Mouse (Mus musculus): ENCODE measurements around the gene Gm21970.

Gene Gm21970

DNA sequence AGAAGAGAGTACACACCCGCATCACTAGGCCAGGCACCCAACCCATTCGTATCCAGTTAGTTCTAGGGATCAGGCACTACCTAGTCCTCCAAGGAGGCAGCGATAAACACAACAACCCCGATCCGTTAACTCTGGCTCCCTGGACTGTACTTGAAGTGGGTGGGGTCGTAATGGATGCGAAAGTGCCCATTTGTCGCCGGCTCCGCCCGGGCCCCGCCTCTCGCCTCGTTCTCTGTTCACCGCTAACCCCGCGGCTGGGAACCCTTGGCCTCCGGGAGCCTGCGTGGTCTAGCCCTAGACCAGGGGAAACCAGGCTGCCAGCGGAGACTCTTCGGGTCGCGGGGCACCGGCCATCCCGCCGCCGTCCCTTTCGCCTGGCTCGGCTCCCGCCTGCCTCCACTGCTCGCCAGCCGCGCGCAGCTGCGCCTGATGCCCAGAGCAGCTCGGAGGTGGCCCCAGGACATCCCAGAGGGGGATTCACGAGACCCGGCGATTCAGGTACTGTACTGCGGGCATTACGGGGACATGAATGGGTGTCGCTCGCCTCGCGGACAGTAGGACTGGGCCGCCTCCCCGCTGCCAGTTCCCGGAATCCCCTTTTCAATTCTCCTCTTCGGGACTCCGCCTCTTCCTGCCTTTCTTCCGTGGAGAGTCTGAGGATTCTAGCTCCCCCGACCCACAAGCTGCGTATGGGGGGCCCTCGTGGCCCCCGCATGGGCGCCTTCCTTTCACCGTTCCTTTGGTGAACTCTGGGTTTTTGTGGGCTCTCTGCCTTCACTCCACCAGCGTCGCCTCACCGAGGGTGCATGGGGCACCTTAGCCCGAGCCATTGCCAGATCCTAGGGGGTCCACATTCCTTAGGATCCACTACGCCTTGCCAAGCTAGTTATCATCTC, 18.7 kb upstream of the Gm21970 start, which contains the start of gene Ifnar2:
Gene Ifnar2, plus strand, starts transcription at position 207 of the 896 bp plus-strand sequence.
- peak; percentile 86 to 88 for DNase-seq (ENCODE audit: low spot score in 2 of 2)

DNA sequence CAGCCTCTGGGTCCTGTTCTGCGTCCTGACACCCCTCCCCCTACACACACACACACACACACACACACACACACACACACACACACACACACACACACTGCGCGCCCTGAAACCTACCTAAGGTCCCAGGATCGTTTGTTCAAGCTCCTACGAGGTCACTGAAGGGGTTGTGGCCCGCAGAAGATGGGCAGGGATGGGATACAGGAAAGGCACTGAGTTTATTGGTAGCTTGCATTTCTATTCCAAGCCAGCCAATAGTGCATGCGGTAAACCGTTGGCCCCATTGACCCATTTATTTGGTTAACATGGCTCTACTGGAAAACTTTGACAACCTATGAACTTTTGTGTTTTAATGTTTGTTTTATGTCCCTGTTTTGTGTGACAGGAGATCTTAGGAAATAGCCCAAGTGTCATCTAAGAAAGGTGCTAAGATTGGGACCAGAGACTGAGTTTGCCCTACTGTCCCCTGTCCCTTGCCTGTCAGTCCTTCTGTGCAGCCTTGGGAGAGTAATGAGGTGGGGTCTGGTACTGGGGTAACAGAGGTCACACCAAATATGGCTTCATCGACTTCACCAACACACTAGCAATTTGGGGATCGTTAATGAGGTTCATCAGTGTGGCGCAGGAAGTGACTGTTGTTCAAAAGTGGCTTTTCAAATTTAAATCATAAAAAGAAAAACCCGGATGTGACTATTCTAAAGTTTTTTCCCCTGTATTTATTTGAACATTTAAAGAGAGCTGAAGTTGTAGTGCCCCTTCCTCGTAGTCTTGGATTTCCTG, 17.9 kb upstream of the Gm21970 start:
- no peak for DNase-seq (ENCODE audit: low spot score in 2 of 2)

DNA sequence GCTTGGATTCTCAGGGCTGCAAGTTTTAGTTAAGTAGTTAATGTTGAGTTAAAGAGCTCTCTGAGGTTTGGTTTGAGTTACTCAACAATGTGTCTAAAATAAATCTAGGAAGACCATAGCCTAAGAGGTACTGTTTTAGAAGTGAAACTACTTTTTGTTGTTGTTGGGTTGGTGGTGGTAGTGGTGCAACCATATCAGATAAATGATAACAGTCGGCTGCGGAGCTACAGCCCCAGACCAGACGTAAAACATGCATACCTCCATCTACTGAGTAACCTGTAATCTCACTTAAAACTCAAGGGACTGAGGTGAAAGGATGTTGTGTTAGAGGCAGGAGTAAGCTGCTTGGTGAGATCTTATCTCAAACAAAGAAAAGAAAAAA, 17.3 kb upstream of the Gm21970 start:
- DNase-seq (ENCODE audit: low spot score in 2 of 2): no peak

GRCm38 (mm10) chr16:91376701-91377100, 14.8 kb upstream of the Gm21970 start:
- DNase-seq (ENCODE audit: low spot score in 2 of 2): no peak

- no peak for DNase-seq (ENCODE audit: low spot score in 2 of 2)
These were observed 13.0 kb upstream of the Gm21970 start for GRCm38 (mm10) chr16:91378431-91378986.

- no peak for DNase-seq (ENCODE audit: low spot score in 2 of 2)
These were observed 12.5 kb upstream of the Gm21970 start for GRCm38 (mm10) chr16:91378991-91379390.

- DNase-seq (ENCODE audit: low spot score in 2 of 2): no peak
These were observed 12.1 kb upstream of the Gm21970 start for GRCm38 (mm10) chr16:91379412-91379811.

- no peak for DNase-seq (ENCODE audit: low spot score in 2 of 2)
These were observed 11.4 kb upstream of the Gm21970 start for GRCm38 (mm10) chr16:91380151-91380550.

GRCm38 (mm10) chr16:91381606-91382005, 9.9 kb upstream of the Gm21970 start:
- DNase-seq (ENCODE audit: low spot score in 2 of 2): no peak

DNA sequence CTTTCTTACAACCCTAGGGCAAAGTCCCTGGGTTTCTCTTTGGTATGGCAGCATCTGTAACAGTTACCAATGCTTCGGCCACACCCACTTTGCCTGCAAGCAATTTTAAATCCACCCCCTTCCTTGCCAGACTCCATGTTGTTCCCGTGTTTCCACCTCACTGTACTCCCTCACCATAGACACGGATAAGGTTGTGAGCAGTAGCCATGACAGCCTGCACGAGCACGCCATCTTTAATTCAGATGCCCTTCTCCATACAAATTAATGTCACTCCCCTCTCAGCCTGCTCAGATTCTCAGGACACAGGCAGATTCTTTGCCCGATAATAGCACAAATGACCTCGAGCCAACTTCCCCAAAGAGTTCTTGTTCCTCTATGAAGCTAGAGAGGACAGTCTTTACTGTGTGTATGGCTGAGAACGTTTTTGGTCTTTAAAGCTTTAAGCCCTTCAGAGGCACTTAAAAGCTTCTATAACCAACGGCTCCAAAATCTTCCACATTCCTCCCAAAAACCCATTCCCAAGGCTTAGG, 9.2 kb upstream of the Gm21970 start:
- DNase-seq (ENCODE audit: low spot score in 2 of 2): no peak

GRCm38 (mm10) chr16:91384221-91384620, 7.3 kb upstream of the Gm21970 start:
- no peak for DNase-seq (ENCODE audit: low spot score in 2 of 2)

DNA sequence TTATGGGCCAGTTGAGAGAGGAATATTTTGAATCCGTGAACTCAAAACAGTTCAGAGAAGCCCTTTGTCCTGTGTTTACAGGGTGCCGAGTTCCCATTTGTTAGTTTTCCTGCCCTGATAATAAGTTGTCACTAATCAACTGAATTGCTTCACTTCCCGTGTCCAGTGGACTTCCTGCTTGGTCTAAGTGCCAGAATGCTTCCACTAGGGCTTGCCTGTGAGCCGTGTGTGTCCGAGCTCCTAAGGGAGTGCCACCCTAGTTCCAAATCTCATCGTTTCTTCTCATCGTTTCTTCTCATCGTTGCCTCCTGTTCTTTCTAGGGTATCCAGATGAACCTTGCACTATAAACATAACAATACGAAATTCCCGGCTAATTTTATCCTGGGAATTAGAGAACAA, 5.9 kb upstream of the Gm21970 start:
- peak; percentile 79 to 82 for DNase-seq (ENCODE audit: low spot score in 2 of 2)

DNA sequence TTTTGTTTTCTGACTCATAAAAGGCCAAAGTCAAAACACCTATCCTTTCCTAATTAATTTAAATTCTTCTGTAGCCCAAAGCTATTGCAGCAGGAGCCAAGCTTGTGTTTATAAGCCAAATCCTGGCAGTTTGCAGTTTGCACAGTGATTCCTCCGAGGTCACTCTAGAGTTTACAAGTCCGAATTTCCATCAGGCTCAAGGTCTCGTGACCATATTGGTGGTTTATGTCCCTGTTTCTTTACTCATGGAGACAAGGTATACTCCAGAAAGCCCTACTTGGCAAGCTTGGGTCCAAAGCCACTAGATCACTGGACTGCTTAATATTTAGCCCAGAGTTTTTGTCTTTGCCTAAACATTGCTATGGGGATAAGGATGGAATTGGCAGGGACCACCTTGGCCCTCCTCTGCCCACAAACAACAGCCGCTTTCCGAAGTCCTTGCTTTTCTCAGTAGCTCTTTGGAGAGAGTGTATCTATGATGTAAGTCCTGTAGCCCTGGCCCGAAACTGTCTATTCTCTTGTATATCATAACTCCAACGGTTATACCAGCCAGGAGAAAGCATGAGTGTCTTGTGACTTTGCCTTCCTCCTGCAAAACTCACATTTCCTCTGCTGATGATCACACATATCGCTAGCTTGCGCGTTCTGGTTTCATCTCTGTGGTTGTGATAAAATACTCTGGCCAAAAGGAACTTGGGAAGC, 5.0 kb upstream of the Gm21970 start:
- no peak for DNase-seq (ENCODE audit: low spot score in 2 of 2)

- no peak for DNase-seq (ENCODE audit: low spot score in 2 of 2)
These were observed 4.4 kb upstream of the Gm21970 start for GRCm38 (mm10) chr16:91387121-91387486.

DNA sequence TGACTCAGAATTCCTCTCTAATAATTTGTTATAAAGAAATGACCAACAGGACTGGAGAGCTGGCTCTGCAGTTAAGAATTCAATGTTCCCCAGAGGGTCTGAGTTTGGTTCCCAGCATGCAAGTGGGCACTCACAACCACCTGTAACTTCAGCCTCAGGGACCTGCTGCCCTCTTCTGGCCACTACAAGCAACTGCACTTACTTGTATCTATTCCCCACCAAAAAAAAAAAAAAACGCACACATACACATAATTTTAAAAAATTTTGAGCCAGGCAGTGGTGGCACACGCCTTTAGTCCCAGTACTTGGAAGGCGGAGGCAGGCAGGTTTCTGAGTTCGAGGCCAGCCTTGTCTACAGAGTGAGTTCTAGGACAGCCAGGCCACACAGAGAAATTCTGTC, 1.4 kb upstream of the Gm21970 start:
- no peak for DNase-seq (ENCODE audit: low spot score in 2 of 2)

DNA sequence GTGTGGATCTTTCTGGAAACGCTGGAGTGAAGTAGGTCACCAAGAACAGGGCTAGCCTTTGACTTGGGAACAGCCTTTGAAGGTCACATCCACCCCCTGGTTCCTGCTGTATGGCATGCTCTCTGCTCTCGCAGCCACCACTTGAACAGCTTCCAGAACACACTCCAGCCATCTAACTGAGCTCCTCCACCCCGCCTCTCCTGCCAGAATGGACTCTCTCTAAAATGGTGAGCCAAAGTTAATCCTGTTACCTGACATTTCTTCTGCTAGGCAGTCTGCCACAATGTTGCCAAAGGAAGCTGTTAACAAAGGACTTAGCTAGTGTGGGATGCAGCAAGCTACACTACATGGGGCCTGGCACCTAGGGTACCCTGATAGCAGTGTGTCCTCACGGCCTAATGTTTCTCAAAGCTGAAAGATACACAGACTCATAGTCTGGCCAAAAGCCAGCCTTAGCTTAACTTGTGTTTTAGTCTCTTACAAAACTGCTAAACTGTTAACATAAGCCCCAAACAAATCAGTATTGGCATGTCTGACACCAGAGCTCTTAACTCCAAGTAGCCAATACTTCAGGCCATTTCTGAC, 3.4 kb downstream of the Gm21970 start:
- no peak for DNase-seq (ENCODE audit: low spot score in 2 of 2)

DNA sequence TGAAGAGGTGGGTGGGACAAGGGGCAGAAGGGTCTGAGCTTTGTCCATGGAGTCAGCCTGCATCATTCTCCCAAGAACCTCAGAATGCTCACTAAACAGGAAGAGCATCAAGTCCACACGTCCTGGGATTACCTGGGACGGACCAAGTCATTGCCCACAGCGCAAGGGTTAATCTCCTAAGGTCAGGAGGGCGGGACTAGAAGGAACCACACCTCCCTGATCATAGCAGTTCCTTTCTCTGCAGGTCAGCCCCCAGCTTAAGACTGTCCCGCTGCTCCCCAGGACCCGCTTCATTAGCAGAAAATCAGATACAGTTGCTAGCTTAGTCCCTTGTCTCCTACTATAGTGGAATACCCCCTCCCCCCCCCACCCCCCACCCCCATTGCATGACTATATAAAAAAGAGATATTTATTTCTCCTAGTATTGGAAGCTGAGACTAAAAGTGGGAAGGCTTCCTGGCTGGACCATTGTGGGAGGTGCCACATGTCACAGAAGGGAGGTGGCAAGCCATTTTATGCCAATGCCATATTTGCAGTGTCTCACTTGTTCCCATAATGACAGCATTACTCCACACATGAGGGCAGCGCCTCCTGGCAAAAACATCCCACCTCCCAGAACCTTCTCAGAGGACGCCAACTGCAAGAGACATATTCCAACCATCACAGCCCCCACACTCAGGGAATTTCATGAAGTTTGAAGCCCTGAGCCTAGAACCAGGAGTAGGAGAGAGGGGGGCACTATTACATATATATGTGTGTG, 4.3 kb downstream of the Gm21970 start:
- DNase-seq (ENCODE audit: low spot score in 2 of 2): no peak

GRCm38 (mm10) chr16:91396844-91397537, 5.5 kb downstream of the Gm21970 start:
- DNase-seq (ENCODE audit: low spot score in 2 of 2): no peak

- no peak for DNase-seq (ENCODE audit: low spot score in 2 of 2)
These were observed 6.5 kb downstream of the Gm21970 start for GRCm38 (mm10) chr16:91398030-91398429.

- no peak for DNase-seq (ENCODE audit: low spot score in 2 of 2)
These were observed 7.4 kb downstream of the Gm21970 start for GRCm38 (mm10) chr16:91398944-91399343.

Data from heart, adult 9 months (tissue).